Mouse (Mus musculus): ENCODE measurements around the gene Gps2. TPM values are rescaled to one million over a fixed set of nuclear protein-coding genes. Genes with fewer than 3 reads are reported as not detected.
A peak's percentile ranks its signal among the peaks of the same experiment; 100 is the strongest.

Gps2 gene
- polyA plus RNA-seq, 1 experiment from 2014 or later: 49.2 TPM

DNA sequence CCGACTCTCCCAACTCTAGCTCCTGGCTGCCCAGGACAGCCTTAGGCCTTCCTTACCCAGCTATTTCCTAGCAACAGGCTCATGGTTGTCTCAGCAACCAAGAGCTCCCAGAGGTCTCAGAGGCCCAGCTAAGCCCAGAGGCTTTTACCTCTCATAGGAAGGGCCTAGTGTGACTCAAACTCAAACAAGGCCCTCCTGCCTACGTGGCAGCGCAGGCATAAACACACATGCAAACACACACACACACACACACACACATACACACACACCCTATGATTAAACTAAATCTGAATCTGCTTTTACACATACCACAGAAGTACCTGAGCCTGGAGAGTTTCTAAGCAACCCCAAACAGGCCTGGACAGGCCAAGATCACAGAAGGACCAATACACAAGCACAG, 35.3 kb upstream of the Gps2 start:
- Histone ChIP-seq H3K27me3 (replicated peaks) (no peaks in the 10 kb centered on the region), H3K27ac (ENCODE audit: poor library complexity, severe bottlenecking) (no peak overlapping the region), H3K36me3 (no peaks in the 10 kb centered on the region), H3K4me2 (peak overlapping the region; percentile 85; the same call in 1 of the 2 replicates), H3K9me3 (replicated peaks) (no peaks in the 10 kb centered on the region), H3K9ac (no peak overlapping the region; the same call in 1 of the 2 replicates), H3K4me3 (no peak overlapping the region), H3K4me1 (replicated peaks) (peaks cover 45% of the 10 kb centered on the region)
- ATAC-seq (ENCODE audit: insufficient number of reproducible peaks, low FRiP score): no peak
- 84% methylated on average over 3 of the region's 3 CpGs for WGBS

DNA sequence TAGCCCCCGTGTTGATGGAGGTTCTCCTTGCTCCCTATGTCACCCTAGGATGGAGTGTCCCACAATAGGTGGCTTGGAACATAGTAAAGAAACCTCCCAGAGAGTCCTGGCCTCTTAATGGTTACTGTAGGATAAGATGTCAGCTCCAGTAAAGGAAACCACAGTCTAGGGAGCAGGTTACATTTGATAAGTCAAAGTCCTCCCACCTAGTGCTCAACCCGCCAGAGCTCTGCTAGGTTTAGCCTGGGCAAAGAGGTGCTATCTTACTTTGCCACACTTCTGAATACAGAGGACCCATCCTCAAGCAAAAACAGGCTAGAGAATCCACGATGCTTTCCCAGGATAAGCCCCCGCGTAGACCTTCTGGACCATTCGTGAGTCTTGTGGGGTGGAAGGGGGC, 34.7 kb upstream of the Gps2 start:
- H3K4me3 ChIP-seq: peak overlapping the region; percentile 58

DNA sequence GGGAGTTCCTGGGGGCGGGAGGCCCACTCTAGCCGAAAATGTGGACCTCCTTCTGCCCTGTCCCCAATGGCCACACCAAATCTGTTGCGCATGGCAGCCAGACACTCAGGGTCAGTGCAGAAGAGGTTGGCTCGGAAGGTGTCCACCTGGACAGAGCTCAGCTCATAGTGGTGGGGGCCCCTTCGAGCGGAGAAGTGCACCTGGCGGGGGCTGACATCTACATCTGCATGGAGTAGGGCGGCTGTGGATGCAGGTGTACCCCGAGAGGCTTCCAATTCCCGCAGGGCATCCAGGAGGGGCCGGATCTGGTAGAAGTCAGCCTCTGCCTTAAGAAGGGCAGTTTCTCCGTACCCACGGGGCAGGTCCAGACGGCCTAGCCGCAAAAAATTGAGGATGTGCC, 34.0 kb upstream of the Gps2 start:
- H3K4me2 ChIP-seq: peak overlapping the region; percentile 85
- peaks cover 58% of the 10 kb centered on the region for H3K4me1 ChIP-seq (replicated peaks)
- ATAC-seq (ENCODE audit: insufficient number of reproducible peaks, low FRiP score): no peak
- H3K27ac ChIP-seq (ENCODE audit: poor library complexity, severe bottlenecking): no peak overlapping the region
- no peaks in the 10 kb centered on the region for H3K9me3 ChIP-seq (replicated peaks)
- WGBS: 53% methylated on average over 15 of the region's 15 CpGs
- H3K27me3 ChIP-seq (replicated peaks): no peaks in the 10 kb centered on the region
- no peaks in the 10 kb centered on the region for H3K36me3 ChIP-seq
- H3K9ac ChIP-seq: peak overlapping the region; percentile 75
- H3K4me3 ChIP-seq: peak overlapping the region; percentile 58

More for the DNA sequence above, 34.7 kb upstream of the Gps2 start:
- H3K4me1 ChIP-seq (replicated peaks): peaks cover 50% of the 10 kb centered on the region
- no peaks in the 10 kb centered on the region for H3K36me3 ChIP-seq
- H3K4me2 ChIP-seq: peak overlapping the region; percentile 85
- H3K9ac ChIP-seq: peak overlapping the region; percentile 75
- no peak overlapping the region for H3K27ac ChIP-seq (ENCODE audit: poor library complexity, severe bottlenecking)
- WGBS: 72% methylated on average over 6 of the region's 6 CpGs
- no peaks in the 10 kb centered on the region for H3K9me3 ChIP-seq (replicated peaks)
- ATAC-seq (ENCODE audit: insufficient number of reproducible peaks, low FRiP score): no peak
- no peaks in the 10 kb centered on the region for H3K27me3 ChIP-seq (replicated peaks)

GRCm38 (mm10) chr11:69880506-69880852, 33.2 kb upstream of the Gps2 start:
- Histone ChIP-seq H3K9ac (peak overlapping the region; percentile 75), H3K9me3 (replicated peaks) (no peaks in the 10 kb centered on the region), H3K4me1 (replicated peaks) (peaks cover 65% of the 10 kb centered on the region), H3K36me3 (no peaks in the 10 kb centered on the region), H3K4me2 (peak overlapping the region; percentile 85), H3K27ac (ENCODE audit: poor library complexity, severe bottlenecking) (peak overlapping the region; percentile 91), H3K27me3 (replicated peaks) (no peaks in the 10 kb centered on the region), H3K4me3 (peak overlapping the region; percentile 58)
- WGBS: under 1% methylated on average over 18 of the region's 18 CpGs
- peak; percentile 47 for ATAC-seq (ENCODE audit: insufficient number of reproducible peaks, low FRiP score)

- Histone ChIP-seq H3K4me1 (replicated peaks) (peaks cover 66% of the 10 kb centered on the region), H3K27ac (ENCODE audit: poor library complexity, severe bottlenecking) (peak within 1 kb of the TSS; percentile 91), H3K4me3 (peak within 1 kb of the TSS; percentile 58), H3K36me3 (no peaks in the 10 kb centered on the region), H3K4me2 (peak within 1 kb of the TSS; percentile 85), H3K9me3 (replicated peaks) (no peaks in the 10 kb centered on the region), H3K9ac (peak within 1 kb of the TSS; percentile 75), H3K27me3 (replicated peaks) (no peaks in the 10 kb centered on the region)
- ATAC-seq (ENCODE audit: insufficient number of reproducible peaks, low FRiP score): peak; percentile 93
- WGBS: under 1% methylated on average over 46 of the region's 46 CpGs
Measured at GRCm38 (mm10) chr11:69880853-69881603, 32.7 kb upstream of the Gps2 start, which contains the start of gene Kctd11. Kctd11 (minus strand) TSS chr11:69881406.

DNA sequence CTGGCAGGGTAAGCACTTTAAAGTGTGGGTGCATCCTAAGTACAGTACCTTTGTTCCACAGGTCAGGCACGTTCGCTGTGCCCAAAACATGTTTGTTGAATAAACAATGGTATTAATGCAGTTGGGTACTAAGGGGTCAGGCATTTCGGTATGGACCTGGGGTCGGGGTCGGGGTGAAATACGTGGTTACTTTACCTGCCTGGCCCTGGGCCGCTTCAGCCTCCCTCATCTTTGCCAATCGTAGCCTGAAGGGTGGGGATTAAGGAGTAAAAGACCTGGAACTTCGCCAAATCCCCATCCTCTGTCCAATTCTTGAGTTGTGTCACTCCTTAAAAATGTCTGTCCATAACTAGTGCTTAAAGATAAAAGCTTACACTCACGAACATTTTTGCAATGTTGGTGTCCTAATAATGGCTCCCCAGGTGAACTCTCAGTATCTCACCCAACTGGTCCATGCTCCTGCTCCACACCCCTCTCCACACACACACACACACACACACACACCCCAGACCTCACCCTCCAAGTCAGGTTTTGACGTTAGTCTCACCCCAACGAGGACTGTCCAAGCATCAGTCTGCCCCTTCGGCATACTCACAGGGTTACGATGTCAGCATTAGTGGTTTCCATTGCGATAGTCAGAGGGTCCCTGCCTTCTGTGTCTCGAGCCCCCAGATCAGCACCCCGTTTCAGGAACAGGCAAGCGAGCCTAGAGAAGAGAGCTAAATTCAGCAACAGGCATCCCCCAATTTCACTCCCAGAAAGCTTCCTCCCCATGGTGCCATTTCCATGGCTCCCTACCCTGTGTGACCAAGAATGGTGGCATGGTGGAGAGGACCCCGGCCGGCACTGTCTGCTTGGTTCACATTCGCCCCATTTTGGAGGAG, 31.7 kb upstream of the Gps2 start:
- Histone ChIP-seq H3K9ac (peak overlapping the region; percentile 75), H3K4me2 (peak overlapping the region; percentile 85), H3K27me3 (replicated peaks) (no peaks in the 10 kb centered on the region), H3K9me3 (replicated peaks) (no peaks in the 10 kb centered on the region), H3K4me1 (replicated peaks) (peaks cover 61% of the 10 kb centered on the region), H3K4me3 (peak overlapping the region; percentile 58), H3K27ac (ENCODE audit: poor library complexity, severe bottlenecking) (peak overlapping the region; percentile 91), H3K36me3 (no peaks in the 10 kb centered on the region)
- no peak for ATAC-seq (ENCODE audit: insufficient number of reproducible peaks, low FRiP score)
- 61% methylated on average over 21 of the region's 21 CpGs for WGBS

- 60% methylated on average over 4 of the region's 4 CpGs for WGBS
- H3K4me1 ChIP-seq (replicated peaks): peaks cover 59% of the 10 kb centered on the region
- no peaks in the 10 kb centered on the region for H3K27me3 ChIP-seq (replicated peaks)
- no peak for ATAC-seq (ENCODE audit: insufficient number of reproducible peaks, low FRiP score)
- H3K36me3 ChIP-seq: no peaks in the 10 kb centered on the region
- no peaks in the 10 kb centered on the region for H3K9me3 ChIP-seq (replicated peaks)
- no peak overlapping the region for H3K4me2 ChIP-seq
- no peak overlapping the region for H3K27ac ChIP-seq (ENCODE audit: poor library complexity, severe bottlenecking)
- H3K4me3 ChIP-seq: no peak overlapping the region
- H3K9ac ChIP-seq: no peak overlapping the region
Measured at GRCm38 (mm10) chr11:69883066-69883465, 30.6 kb upstream of the Gps2 start.

DNA sequence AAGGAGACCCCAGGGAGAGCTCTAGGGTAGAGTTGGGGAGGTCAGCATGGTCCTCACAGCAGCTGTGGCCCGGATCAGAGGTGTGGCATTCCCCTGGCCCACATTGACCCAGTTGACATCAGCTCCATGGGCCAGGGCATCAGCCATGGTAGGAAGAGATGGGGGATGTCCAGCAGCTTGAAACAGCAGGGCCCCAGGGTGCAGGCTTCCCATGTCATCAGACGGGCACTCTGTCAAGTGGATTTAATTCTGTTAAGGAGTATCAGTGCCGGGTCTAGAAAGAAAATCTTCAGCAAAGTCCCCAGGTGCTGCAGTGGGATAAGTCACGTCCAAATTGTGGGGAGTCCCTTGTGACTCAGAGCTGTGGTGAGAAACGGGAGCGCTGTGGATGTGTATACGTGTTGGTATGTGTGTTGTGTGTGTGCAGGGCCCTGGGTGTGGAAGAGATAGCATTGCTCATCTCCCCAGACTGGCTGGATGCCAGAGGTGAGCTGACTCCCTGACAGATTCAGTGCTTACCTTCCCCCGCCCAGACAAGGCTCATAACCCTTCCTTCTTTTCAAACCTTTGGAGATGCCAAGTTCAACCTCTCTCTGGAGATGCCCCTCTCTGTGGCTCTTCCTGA, 30.0 kb upstream of the Gps2 start:
- 76% methylated on average over 8 of the region's 8 CpGs for WGBS
- H3K27ac ChIP-seq (ENCODE audit: poor library complexity, severe bottlenecking): no peak overlapping the region

GRCm38 (mm10) chr11:69884240-69884639, 29.4 kb upstream of the Gps2 start:
- Histone ChIP-seq H3K27ac (ENCODE audit: poor library complexity, severe bottlenecking) (peak overlapping the region; percentile 43; the same call in 1 of the 2 replicates), H3K4me1 (replicated peaks) (peaks cover 49% of the 10 kb centered on the region), H3K9me3 (replicated peaks) (no peaks in the 10 kb centered on the region), H3K4me3 (no peak overlapping the region), H3K4me2 (peak overlapping the region; percentile 14), H3K36me3 (no peaks in the 10 kb centered on the region), H3K9ac (peak overlapping the region; percentile 39; the same call in 1 of the 2 replicates), H3K27me3 (replicated peaks) (no peaks in the 10 kb centered on the region)
- 57% methylated on average over 9 of the region's 9 CpGs for WGBS
- ATAC-seq (ENCODE audit: insufficient number of reproducible peaks, low FRiP score): no peak

More for the DNA sequence above, 30.0 kb upstream of the Gps2 start:
- Histone ChIP-seq H3K9ac (peak overlapping the region; percentile 39; the same call in 1 of the 2 replicates), H3K4me1 (replicated peaks) (peaks cover 55% of the 10 kb centered on the region), H3K9me3 (replicated peaks) (no peaks in the 10 kb centered on the region), H3K27me3 (replicated peaks) (no peaks in the 10 kb centered on the region), H3K4me3 (no peak overlapping the region), H3K4me2 (no peak overlapping the region), H3K36me3 (no peaks in the 10 kb centered on the region)
- no peak for ATAC-seq (ENCODE audit: insufficient number of reproducible peaks, low FRiP score)

- Histone ChIP-seq H3K27ac (ENCODE audit: poor library complexity, severe bottlenecking) (peak overlapping the region; percentile 43; the same call in 1 of the 2 replicates), H3K4me3 (no peak overlapping the region), H3K36me3 (no peaks in the 10 kb centered on the region), H3K4me1 (replicated peaks) (peaks cover 44% of the 10 kb centered on the region), H3K9me3 (replicated peaks) (no peaks in the 10 kb centered on the region), H3K9ac (no peak overlapping the region), H3K4me2 (peak overlapping the region; percentile 14), H3K27me3 (replicated peaks) (no peaks in the 10 kb centered on the region)
- WGBS: 77% methylated on average over 8 of the region's 8 CpGs
- no peak for ATAC-seq (ENCODE audit: insufficient number of reproducible peaks, low FRiP score)
Measured at GRCm38 (mm10) chr11:69884663-69885062, 29.0 kb upstream of the Gps2 start.

Measured in heart, embryonic 12.5 days (tissue).